Mouse (Mus musculus): ENCODE results near the gene Slc39a9. TPM values are rescaled to one million over a fixed set of nuclear protein-coding genes. Genes with fewer than 3 reads are reported as not detected.
A peak's percentile ranks its signal among the peaks of the same experiment; 100 is the strongest.

Slc39a9 gene
- polyA plus RNA-seq, 1 experiment from 2014 or later = 31.1 TPM

GRCm38 (mm10) chr12:80603566-80603965, 40.1 kb upstream of the Slc39a9 start:
- ATAC-seq (ENCODE audit: low FRiP score, low TSS enrichment) = no peak; the same call in 1 of the 2 replicates
- Histone ChIP-seq H3K9me3 (ENCODE audit: control insufficient read depth, low read length) (no peaks in the 10 kb centered on the region), H3K27me3 (ENCODE audit: control insufficient read depth, insufficient read depth, low read length) (no peaks in the 10 kb centered on the region), H3K36me3 (ENCODE audit: control insufficient read depth, insufficient read depth, low read length) (no peaks in the 10 kb centered on the region), H3K27ac (ENCODE audit: low read depth, low read length) (peak overlapping the region; percentile 30; the same call in 1 of the 2 replicates), H3K4me3 (ENCODE audit: low read length) (no peak overlapping the region), H3K4me2 (replicated peaks; ENCODE audit: low read depth, low read length) (no peak overlapping the region), H3K4me1 (ENCODE audit: control insufficient read depth, insufficient read depth, low read length) (peaks cover 25% of the 10 kb centered on the region), H3K9ac (ENCODE audit: low read depth, low read length) (no peak overlapping the region)
- 49% methylated on average over 4 of the region's 4 CpGs for WGBS

- no peak for ATAC-seq (ENCODE audit: low FRiP score, low TSS enrichment)
- Histone ChIP-seq H3K36me3 (ENCODE audit: control insufficient read depth, insufficient read depth, low read length) (no peaks in the 10 kb centered on the region), H3K4me2 (replicated peaks; ENCODE audit: low read depth, low read length) (no peak overlapping the region), H3K9me3 (ENCODE audit: control insufficient read depth, low read length) (no peaks in the 10 kb centered on the region), H3K27me3 (ENCODE audit: control insufficient read depth, insufficient read depth, low read length) (no peaks in the 10 kb centered on the region), H3K4me3 (ENCODE audit: low read length) (no peak overlapping the region), H3K27ac (ENCODE audit: low read depth, low read length) (peak overlapping the region; percentile 19; the same call in 1 of the 2 replicates), H3K9ac (ENCODE audit: low read depth, low read length) (no peak overlapping the region), H3K4me1 (ENCODE audit: control insufficient read depth, insufficient read depth, low read length) (peaks cover 18% of the 10 kb centered on the region)
- WGBS = 84% methylated on average over 2 of the region's 2 CpGs
These were observed 39.5 kb upstream of the Slc39a9 start for GRCm38 (mm10) chr12:80604218-80604617.

GRCm38 (mm10) chr12:80608576-80608975, 35.1 kb upstream of the Slc39a9 start:
- 59% methylated on average over 1 of the region's 1 CpGs for WGBS

GRCm38 (mm10) chr12:80609928-80610327, 33.8 kb upstream of the Slc39a9 start:
- no peak overlapping the region for H3K4me2 ChIP-seq (replicated peaks; ENCODE audit: low read depth, low read length)
- no peaks in the 10 kb centered on the region for H3K9me3 ChIP-seq (ENCODE audit: control insufficient read depth, low read length)
- no peak overlapping the region for H3K9ac ChIP-seq (ENCODE audit: low read depth, low read length)
- H3K4me1 ChIP-seq (ENCODE audit: control insufficient read depth, insufficient read depth, low read length) = no peaks in the 10 kb centered on the region
- H3K27ac ChIP-seq (ENCODE audit: low read depth, low read length) = no peak overlapping the region
- no peak overlapping the region for H3K4me3 ChIP-seq (ENCODE audit: low read length)
- 86% methylated on average over 3 of the region's 3 CpGs for WGBS
- no peaks in the 10 kb centered on the region for H3K36me3 ChIP-seq (ENCODE audit: control insufficient read depth, insufficient read depth, low read length)
- no peaks in the 10 kb centered on the region for H3K27me3 ChIP-seq (ENCODE audit: control insufficient read depth, insufficient read depth, low read length)
- no peak for ATAC-seq (ENCODE audit: low FRiP score, low TSS enrichment)

More at GRCm38 (mm10) chr12:80608576-80608975, 35.1 kb upstream of the Slc39a9 start:
- H3K9me3 ChIP-seq (ENCODE audit: control insufficient read depth, low read length) = no peaks in the 10 kb centered on the region
- H3K27ac ChIP-seq (ENCODE audit: low read depth, low read length) = no peak overlapping the region
- H3K4me2 ChIP-seq (replicated peaks; ENCODE audit: low read depth, low read length) = no peak overlapping the region
- no peak for ATAC-seq (ENCODE audit: low FRiP score, low TSS enrichment)
- no peaks in the 10 kb centered on the region for H3K36me3 ChIP-seq (ENCODE audit: control insufficient read depth, insufficient read depth, low read length)
- H3K4me3 ChIP-seq (ENCODE audit: low read length) = no peak overlapping the region
- peaks cover 9% of the 10 kb centered on the region for H3K4me1 ChIP-seq (ENCODE audit: control insufficient read depth, insufficient read depth, low read length)
- H3K9ac ChIP-seq (ENCODE audit: low read depth, low read length) = no peak overlapping the region
- H3K27me3 ChIP-seq (ENCODE audit: control insufficient read depth, insufficient read depth, low read length) = no peaks in the 10 kb centered on the region

GRCm38 (mm10) chr12:80612113-80612791, 31.4 kb upstream of the Slc39a9 start:
- no peak overlapping the region for H3K4me3 ChIP-seq (ENCODE audit: low read length)
- no peak for ATAC-seq (ENCODE audit: low FRiP score, low TSS enrichment)
- no peak overlapping the region for H3K27ac ChIP-seq (ENCODE audit: low read depth, low read length)
- H3K4me1 ChIP-seq (ENCODE audit: control insufficient read depth, insufficient read depth, low read length) = 0 out of 2 replicates have a peak, but pooled peaks cover 3% of the 10 kb centered on the region
- WGBS = 52% methylated on average over 9 of the region's 9 CpGs
- H3K36me3 ChIP-seq (ENCODE audit: control insufficient read depth, insufficient read depth, low read length) = no peaks in the 10 kb centered on the region
- no peaks in the 10 kb centered on the region for H3K27me3 ChIP-seq (ENCODE audit: control insufficient read depth, insufficient read depth, low read length)
- H3K4me2 ChIP-seq (replicated peaks; ENCODE audit: low read depth, low read length) = no peak overlapping the region
- no peak overlapping the region for H3K9ac ChIP-seq (ENCODE audit: low read depth, low read length)
- no peaks in the 10 kb centered on the region for H3K9me3 ChIP-seq (ENCODE audit: control insufficient read depth, low read length)

- H3K27ac ChIP-seq (ENCODE audit: low read depth, low read length) = no peak overlapping the region
- WGBS = 38% methylated on average over 7 of the region's 7 CpGs
These were observed 28.1 kb upstream of the Slc39a9 start for GRCm38 (mm10) chr12:80615371-80616257.

GRCm38 (mm10) chr12:80620501-80620900, 23.2 kb upstream of the Slc39a9 start:
- no peaks in the 10 kb centered on the region for H3K9me3 ChIP-seq (ENCODE audit: control insufficient read depth, low read length)
- no peaks in the 10 kb centered on the region for H3K36me3 ChIP-seq (ENCODE audit: control insufficient read depth, insufficient read depth, low read length)
- no peak overlapping the region for H3K27ac ChIP-seq (ENCODE audit: low read depth, low read length)
- WGBS = 83% methylated on average over 5 of the region's 5 CpGs
- H3K9ac ChIP-seq (ENCODE audit: low read depth, low read length) = no peak overlapping the region
- H3K27me3 ChIP-seq (ENCODE audit: control insufficient read depth, insufficient read depth, low read length) = no peaks in the 10 kb centered on the region
- no peak overlapping the region for H3K4me2 ChIP-seq (replicated peaks; ENCODE audit: low read depth, low read length)
- H3K4me1 ChIP-seq (ENCODE audit: control insufficient read depth, insufficient read depth, low read length) = 0 out of 2 replicates have a peak, but pooled peaks cover 3% of the 10 kb centered on the region
- no peak for ATAC-seq (ENCODE audit: low FRiP score, low TSS enrichment)
- no peak overlapping the region for H3K4me3 ChIP-seq (ENCODE audit: low read length)

More at GRCm38 (mm10) chr12:80615371-80616257, 28.1 kb upstream of the Slc39a9 start:
- Histone ChIP-seq H3K36me3 (ENCODE audit: control insufficient read depth, insufficient read depth, low read length) (no peaks in the 10 kb centered on the region), H3K9ac (ENCODE audit: low read depth, low read length) (0 out of 2 replicates have a peak overlapping the region, but pooled peaks have one; percentile 18), H3K9me3 (ENCODE audit: control insufficient read depth, low read length) (no peaks in the 10 kb centered on the region), H3K4me2 (replicated peaks; ENCODE audit: low read depth, low read length) (no peak overlapping the region), H3K4me3 (ENCODE audit: low read length) (no peak overlapping the region), H3K4me1 (ENCODE audit: control insufficient read depth, insufficient read depth, low read length) (0 out of 2 replicates have a peak, but pooled peaks cover 3% of the 10 kb centered on the region), H3K27me3 (ENCODE audit: control insufficient read depth, insufficient read depth, low read length) (no peaks in the 10 kb centered on the region)
- no peak for ATAC-seq (ENCODE audit: low FRiP score, low TSS enrichment)

- Histone ChIP-seq H3K27ac (ENCODE audit: low read depth, low read length) (no peak overlapping the region), H3K4me1 (ENCODE audit: control insufficient read depth, insufficient read depth, low read length) (no peaks in the 10 kb centered on the region), H3K36me3 (ENCODE audit: control insufficient read depth, insufficient read depth, low read length) (peaks cover 44% of the 10 kb centered on the region), H3K27me3 (ENCODE audit: control insufficient read depth, insufficient read depth, low read length) (no peaks in the 10 kb centered on the region), H3K9me3 (ENCODE audit: control insufficient read depth, low read length) (no peaks in the 10 kb centered on the region), H3K4me3 (ENCODE audit: low read length) (no peak overlapping the region), H3K4me2 (replicated peaks; ENCODE audit: low read depth, low read length) (no peak overlapping the region), H3K9ac (ENCODE audit: low read depth, low read length) (no peak overlapping the region)
- no peak for ATAC-seq (ENCODE audit: low FRiP score, low TSS enrichment)
- WGBS = 89% methylated on average over 5 of the region's 5 CpGs
These were observed 11.9 kb upstream of the Slc39a9 start for GRCm38 (mm10) chr12:80631790-80632189.
